Mouse (Mus musculus): Measurements from ENCODE around the gene Zfp462. TPM values are rescaled to one million over a fixed set of nuclear protein-coding genes. Genes with fewer than 3 reads are reported as not detected.

The Zfp462 gene
- polyA plus RNA-seq, 1 experiment from 2014 or later: 22.6 TPM

- WGBS: 87% methylated on average over 5 of the region's 5 CpGs
- Histone ChIP-seq H3K9me3 (no peaks in the 10 kb centered on the region), H3K36me3 (peaks cover 81% of the 10 kb centered on the region), H3K9ac (replicated peaks) (no peak overlapping the region), H3K27ac (0 out of 2 replicates have a peak overlapping the region, but pooled peaks have one; percentile 7), H3K27me3 (no peaks in the 10 kb centered on the region), H3K4me3 (replicated peaks) (no peak overlapping the region), H3K4me1 (replicated peaks) (peaks cover 3% of the 10 kb centered on the region; the same call in 1 of the 2 replicates), H3K4me2 (replicated peaks) (no peak overlapping the region)
- no peak for ATAC-seq
Measured at GRCm38 (mm10) chr4:55058901-55059300, 114.1 kb downstream of the Zfp462 start.

GRCm38 (mm10) chr4:55066341-55067170, 121.7 kb downstream of the Zfp462 start:
- Histone ChIP-seq H3K27me3 (no peaks in the 10 kb centered on the region), H3K4me3 (replicated peaks) (no peak overlapping the region), H3K4me1 (replicated peaks) (peaks cover 4% of the 10 kb centered on the region; the same call in 1 of the 2 replicates), H3K9ac (replicated peaks) (no peak overlapping the region), H3K4me2 (replicated peaks) (no peak overlapping the region), H3K36me3 (peaks cover 72% of the 10 kb centered on the region), H3K9me3 (no peaks in the 10 kb centered on the region), H3K27ac (peak overlapping the region; percentile 47; the same call in 1 of the 2 replicates)
- ATAC-seq: no peak
- 78% methylated on average over 17 of the region's 17 CpGs for WGBS

GRCm38 (mm10) chr4:55071535-55071934, 126.7 kb downstream of the Zfp462 start:
- Histone ChIP-seq H3K36me3 (peaks cover 91% of the 10 kb centered on the region), H3K4me3 (replicated peaks) (no peak overlapping the region), H3K9me3 (no peaks in the 10 kb centered on the region), H3K4me2 (replicated peaks) (no peak overlapping the region), H3K9ac (replicated peaks) (no peak overlapping the region), H3K4me1 (replicated peaks) (peaks cover 16% of the 10 kb centered on the region), H3K27ac (peak overlapping the region; percentile 17), H3K27me3 (no peaks in the 10 kb centered on the region)
- 58% methylated on average over 5 of the region's 5 CpGs for WGBS
- peak; percentile 83 for ATAC-seq

GRCm38 (mm10) chr4:55077133-55077889, 132.5 kb downstream of the Zfp462 start:
- Histone ChIP-seq H3K4me3 (replicated peaks) (no peak overlapping the region), H3K36me3 (peaks cover 84% of the 10 kb centered on the region), H3K27ac (peak overlapping the region; percentile 92), H3K9me3 (no peaks in the 10 kb centered on the region), H3K4me2 (replicated peaks) (no peak overlapping the region; the same call in 1 of the 2 replicates), H3K4me1 (replicated peaks) (peaks cover 30% of the 10 kb centered on the region), H3K9ac (replicated peaks) (no peak overlapping the region), H3K27me3 (no peaks in the 10 kb centered on the region)
- 15% methylated on average over 11 of the region's 11 CpGs for WGBS
- peak; percentile 79 for ATAC-seq

- no peaks in the 10 kb centered on the region for H3K9me3 ChIP-seq
- H3K9ac ChIP-seq (replicated peaks): no peak overlapping the region
- H3K4me3 ChIP-seq (replicated peaks): no peak overlapping the region
- H3K36me3 ChIP-seq: peaks cover 78% of the 10 kb centered on the region
- peaks cover 30% of the 10 kb centered on the region for H3K4me1 ChIP-seq (replicated peaks)
- WGBS: 52% methylated on average over 16 of the region's 16 CpGs
- H3K4me2 ChIP-seq (replicated peaks): no peak overlapping the region
- H3K27ac ChIP-seq: peak overlapping the region; percentile 92
- peak; percentile 79 for ATAC-seq
- H3K27me3 ChIP-seq: no peaks in the 10 kb centered on the region
Measured at GRCm38 (mm10) chr4:55077902-55078716, 133.3 kb downstream of the Zfp462 start.

GRCm38 (mm10) chr4:55079056-55079455, 134.2 kb downstream of the Zfp462 start:
- peaks cover 30% of the 10 kb centered on the region for H3K4me1 ChIP-seq (replicated peaks)
- peaks cover 76% of the 10 kb centered on the region for H3K36me3 ChIP-seq
- WGBS: 76% methylated on average over 9 of the region's 9 CpGs
- no peak overlapping the region for H3K4me3 ChIP-seq (replicated peaks)
- H3K27me3 ChIP-seq: no peaks in the 10 kb centered on the region
- H3K9ac ChIP-seq (replicated peaks): no peak overlapping the region
- no peaks in the 10 kb centered on the region for H3K9me3 ChIP-seq
- H3K4me2 ChIP-seq (replicated peaks): no peak overlapping the region
- H3K27ac ChIP-seq: 0 out of 2 replicates have a peak overlapping the region, but pooled peaks have one; percentile 21
- no peak for ATAC-seq

- Histone ChIP-seq H3K4me2 (replicated peaks) (no peak overlapping the region), H3K27ac (no peak overlapping the region), H3K36me3 (peaks cover 39% of the 10 kb centered on the region), H3K9ac (replicated peaks) (no peak overlapping the region), H3K27me3 (no peaks in the 10 kb centered on the region), H3K4me3 (replicated peaks) (no peak overlapping the region), H3K9me3 (no peaks in the 10 kb centered on the region), H3K4me1 (replicated peaks) (peaks cover 11% of the 10 kb centered on the region)
- ATAC-seq: peak; percentile 21; the same call in 1 of the 2 replicates
- 89% methylated on average over 6 of the region's 6 CpGs for WGBS
Measured at GRCm38 (mm10) chr4:55084080-55084688, 139.3 kb downstream of the Zfp462 start.

GRCm38 (mm10) chr4:55088153-55088552, 143.3 kb downstream of the Zfp462 start:
- Histone ChIP-seq H3K27ac (peak overlapping the region; percentile 51; the same call in 1 of the 2 replicates), H3K9ac (replicated peaks) (no peak overlapping the region)

GRCm38 (mm10) chr4:55088922-55089321, 144.1 kb downstream of the Zfp462 start:
- WGBS: 25% methylated on average over 6 of the region's 6 CpGs
- H3K9me3 ChIP-seq: no peaks in the 10 kb centered on the region

More at GRCm38 (mm10) chr4:55088153-55088552, 143.3 kb downstream of the Zfp462 start:
- WGBS: 92% methylated on average over 3 of the region's 3 CpGs
- Histone ChIP-seq H3K4me1 (replicated peaks) (peaks cover 15% of the 10 kb centered on the region), H3K27me3 (no peaks in the 10 kb centered on the region), H3K9me3 (no peaks in the 10 kb centered on the region), H3K4me3 (replicated peaks) (no peak overlapping the region), H3K36me3 (peaks cover 10% of the 10 kb centered on the region), H3K4me2 (replicated peaks) (no peak overlapping the region)
- 0 out of 2 replicates have a peak, but pooled peaks have one; percentile 4 for ATAC-seq

GRCm38 (mm10) chr4:55097157-55097556, 152.3 kb downstream of the Zfp462 start:
- Histone ChIP-seq H3K9me3 (no peaks in the 10 kb centered on the region), H3K36me3 (no peaks in the 10 kb centered on the region)

More at GRCm38 (mm10) chr4:55088922-55089321, 144.1 kb downstream of the Zfp462 start:
- H3K4me3 ChIP-seq (replicated peaks): no peak overlapping the region
- no peak overlapping the region for H3K9ac ChIP-seq (replicated peaks)
- H3K4me2 ChIP-seq (replicated peaks): no peak overlapping the region
- H3K36me3 ChIP-seq: peaks cover 4% of the 10 kb centered on the region
- peak overlapping the region; percentile 51 for H3K27ac ChIP-seq
- peaks cover 15% of the 10 kb centered on the region for H3K4me1 ChIP-seq (replicated peaks)
- peak; percentile 60; the same call in 1 of the 2 replicates for ATAC-seq
- no peaks in the 10 kb centered on the region for H3K27me3 ChIP-seq

GRCm38 (mm10) chr4:55098366-55098765, 153.5 kb downstream of the Zfp462 start:
- H3K27ac ChIP-seq: no peak overlapping the region
- H3K9ac ChIP-seq (replicated peaks): no peak overlapping the region
- H3K9me3 ChIP-seq: no peaks in the 10 kb centered on the region
- 0 out of 2 replicates have a peak, but pooled peaks cover 3% of the 10 kb centered on the region for H3K4me1 ChIP-seq (replicated peaks)
- no peaks in the 10 kb centered on the region for H3K27me3 ChIP-seq
- WGBS: 54% methylated on average over 6 of the region's 6 CpGs
- no peaks in the 10 kb centered on the region for H3K36me3 ChIP-seq
- no peak for ATAC-seq
- H3K4me3 ChIP-seq (replicated peaks): no peak overlapping the region
- H3K4me2 ChIP-seq (replicated peaks): no peak overlapping the region

More at GRCm38 (mm10) chr4:55097157-55097556, 152.3 kb downstream of the Zfp462 start:
- H3K4me2 ChIP-seq (replicated peaks): no peak overlapping the region
- 31% methylated on average over 2 of the region's 2 CpGs for WGBS
- no peak overlapping the region for H3K9ac ChIP-seq (replicated peaks)
- ATAC-seq: no peak
- H3K4me1 ChIP-seq (replicated peaks): 0 out of 2 replicates have a peak, but pooled peaks cover 3% of the 10 kb centered on the region
- H3K27ac ChIP-seq: no peak overlapping the region
- H3K27me3 ChIP-seq: no peaks in the 10 kb centered on the region
- no peak overlapping the region for H3K4me3 ChIP-seq (replicated peaks)
